Mouse (Mus musculus) NIH3T3 (cell line): Measurements from ENCODE around the gene Armc12.
A peak's percentile ranks its signal among the peaks of the same experiment; 100 is the strongest.

Experiments
- DNase-seq: peaks from one replicate; pipeline ENCODE4 v3.0.0-alpha.2; 2012; ENCODE audit warnings: low read depth

The Armc12 gene

GRCm38 (mm10) chr17:28588591-28588990 is 58.0 kb downstream of the Armc12 start:
- peak; percentile 77 for DNase-seq
